Mouse (Mus musculus) liver, embryonic 14.5 days (tissue): ENCODE data around the gene Slc27a1. TPM values are rescaled to one million over a fixed set of nuclear protein-coding genes. Genes with fewer than 3 reads are reported as not detected.
A peak's percentile ranks its signal among the peaks of the same experiment; 100 is the strongest.

Experiments
- ATAC-seq: fragments of 200-750 bp; cut with Nextera tagmentation; 2 replicates; pipeline ENCODE4 v1.8.0; 2017; ENCODE audit warnings: moderate number of reproducible peaks, mild to moderate bottlenecking, moderate library complexity; ENCODE audit not compliant: insufficient read depth
- DNase-seq, 3 experiments: peaks; one replicate each; pipeline ENCODE4 v3.0.0-alpha.2; 2012 to 2013; ENCODE audit warnings: low read depth in 3 of 3, low spot score in 3 of 3
- H3K27ac ChIP-seq: fragments of 300-500 bp; sonication (generic); 2 replicates; pipeline ENCODE4 v1.5.1; 2014; ENCODE audit warnings: moderate library complexity, mild to moderate bottlenecking, control low read depth, inconsistent platforms
- H3K27me3 ChIP-seq: fragments of 300-500 bp; sonication (generic); 2 replicates; pipeline ENCODE4 v1.6.1; 2014; ENCODE audit warnings: mild to moderate bottlenecking, low read length, moderate library complexity; ENCODE audit not compliant: control insufficient read depth, insufficient read depth
- H3K36me3 ChIP-seq: fragments of 300-500 bp; sonication (generic); replicated peaks from 2 replicates; pipeline ENCODE4 v1.6.1; 2014; ENCODE audit warnings: low read depth; ENCODE audit not compliant: control insufficient read depth, insufficient read depth
- H3K4me1 ChIP-seq, 2 experiments: fragments of 200-500 bp in 1 of 2; fragments of 300-500 bp in 1 of 2; sonication (generic) in 1 of 2; replicated peaks; 2 replicates each; pipeline ENCODE4 v1.6.1; 2012 to 2014; ENCODE audit warnings: antibody characterized with exemption in 1 of 2, inconsistent platforms in 1 of 2, low read length in 1 of 2; ENCODE audit not compliant: control insufficient read depth in 2 of 2, insufficient read depth in 2 of 2
- H3K4me2 ChIP-seq: fragments of 300-500 bp; sonication (generic); 2 replicates; pipeline ENCODE4 v1.6.1; 2014; ENCODE audit warnings: low read depth, mild to moderate bottlenecking, control low read depth, moderate library complexity
- H3K4me3 ChIP-seq, 2 experiments: fragments of 200-500 bp in 1 of 2; fragments of 300-500 bp in 1 of 2; sonication (generic) in 1 of 2; 2 replicates each; pipeline ENCODE4 v1.5.1; 2012 to 2014; ENCODE audit warnings: low read depth in 2 of 2, low read length in 2 of 2, mild to moderate bottlenecking in 2 of 2, control low read depth in 1 of 2, inconsistent platforms in 1 of 2, moderate library complexity in 1 of 2; ENCODE audit not compliant: insufficient read depth in 1 of 2
- H3K9ac ChIP-seq: fragments of 300-500 bp; sonication (generic); replicated peaks from 2 replicates; pipeline ENCODE4 v1.6.1; 2014; ENCODE audit warnings: mild to moderate bottlenecking, control low read depth, moderate library complexity
- H3K9me3 ChIP-seq: fragments of 300-500 bp; sonication (generic); 2 replicates; pipeline ENCODE4 v1.6.1; 2016; ENCODE audit warnings: low read length, mixed read lengths; ENCODE audit not compliant: control insufficient read depth
- CTCF ChIP-seq: IDR thresholded peaks from 2 replicates; pipeline ENCODE4 v1.5.1; 2016; ENCODE audit warnings: antibody characterized with exemption, low read depth, control low read depth
- EP300 ChIP-seq: IDR thresholded peaks from 2 replicates; pipeline ENCODE4 v1.6.1; 2016; ENCODE audit warnings: antibody characterized with exemption, low read depth
- WGBS: fragments of 180-500 bp; shearing (Covaris S2); extraction: QIAGEN DNeasy Blood & Tissue Kit; methylation state at CpG from one replicate; pipeline ENCODE4 v1.1.7; 2014; ENCODE audit not compliant: insufficient replicate concordance; 5-methylcytosine and 5-hydroxymethylcytosine counted together
- polyA plus RNA-seq, 2 experiments: library from polyadenylated mRNA; depleted of rRNA in 1 of 2; stranded (reverse) in 1 of 2; unstranded in 1 of 2; fragments of >200 nt; fragmentation: Nextera tagmentation in 1 of 2; extraction: Ambion mirVana in 1 of 2; gene quantifications; 2 replicates each; pipeline versions ENCODE4 v1.2.1 to v1.2.3; 2012 to 2014

Slc27a1 gene
- polyA plus RNA-seq, 2 experiments, result 0.28 to 1.9 TPM

DNA sequence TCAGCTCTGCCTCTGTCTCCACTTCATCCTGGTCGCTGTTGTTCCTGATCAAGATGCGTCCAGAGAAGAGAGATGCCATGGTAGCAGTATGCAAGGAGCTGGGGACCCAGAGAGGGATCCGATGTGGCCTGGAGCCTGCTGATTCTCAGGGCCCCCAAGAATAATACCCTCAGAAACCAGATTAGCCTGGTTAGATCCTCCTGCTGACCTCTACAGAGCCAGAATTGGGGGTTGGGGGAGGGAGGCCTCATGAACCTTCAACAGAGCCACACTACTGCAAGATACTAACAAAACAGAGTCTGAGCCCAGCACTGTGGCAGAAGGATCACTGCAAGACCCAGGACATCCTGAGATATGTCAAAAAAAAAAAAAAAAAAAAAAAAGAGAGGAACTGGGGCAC is 2.2 kb upstream of the Slc27a1 start, which contains the start of gene Nxnl1:
Nxnl1 (minus strand) TSS at position 101 of the 400 bp plus-strand sequence.
- WGBS, result 70% methylated on average over 3 of the region's 3 CpGs
- no peaks in the 10 kb centered on the region; the same call in 1 of the 2 replicates for H3K9me3 ChIP-seq
- no peak within 1 kb of the TSS for H3K9ac ChIP-seq
- H3K36me3 ChIP-seq, result no peaks in the 10 kb centered on the region
- DNase-seq, result no peak
- ATAC-seq, result no peak
- no peak within 1 kb of the TSS for H3K27ac ChIP-seq
- H3K27me3 ChIP-seq, result peaks cover 13% of the 10 kb centered on the region
- H3K4me1 ChIP-seq, result peaks cover 3 to 7% of the 10 kb centered on the region in 2 experiments
- H3K4me2 ChIP-seq, result no peak within 1 kb of the TSS
- TF ChIP-seq CTCF, result no peak
- no peak within 1 kb of the TSS for H3K4me3 ChIP-seq

DNA sequence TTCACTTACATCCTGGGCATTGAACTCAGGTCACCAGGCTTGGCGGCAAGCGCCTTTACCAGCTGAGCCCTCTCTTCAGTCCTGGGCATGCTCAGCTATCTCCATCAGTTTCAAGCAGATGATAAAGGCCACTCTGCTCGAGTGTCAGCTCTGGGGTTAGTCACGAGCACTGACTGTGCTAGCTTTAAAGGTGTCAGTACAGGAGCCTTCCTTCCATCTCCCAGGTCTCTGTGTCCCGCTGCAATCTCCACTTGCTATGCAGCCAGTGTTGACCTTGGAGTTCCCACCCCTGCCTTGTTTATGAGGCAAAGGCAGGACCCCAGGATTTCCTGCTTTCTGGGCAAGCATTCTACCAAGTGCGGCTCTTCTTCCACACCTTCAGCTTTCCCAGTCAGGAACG is 1.1 kb upstream of the Slc27a1 start:
- 60% methylated on average over 7 of the region's 7 CpGs for WGBS
- Histone ChIP-seq H3K4me2 (no peak overlapping the region), H3K4me3 (no peak overlapping the region), H3K4me1 (peaks cover 3 to 7% of the 10 kb centered on the region in 2 experiments), H3K27ac (no peak overlapping the region), H3K9ac (no peak overlapping the region), H3K27me3 (peaks cover 10% of the 10 kb centered on the region), H3K9me3 (no peaks in the 10 kb centered on the region; the same call in 1 of the 2 replicates), H3K36me3 (no peaks in the 10 kb centered on the region)
- DNase-seq, result no peak
- no peak for ATAC-seq
- no peak for TF ChIP-seq CTCF
- no peak for TF ChIP-seq EP300

DNA sequence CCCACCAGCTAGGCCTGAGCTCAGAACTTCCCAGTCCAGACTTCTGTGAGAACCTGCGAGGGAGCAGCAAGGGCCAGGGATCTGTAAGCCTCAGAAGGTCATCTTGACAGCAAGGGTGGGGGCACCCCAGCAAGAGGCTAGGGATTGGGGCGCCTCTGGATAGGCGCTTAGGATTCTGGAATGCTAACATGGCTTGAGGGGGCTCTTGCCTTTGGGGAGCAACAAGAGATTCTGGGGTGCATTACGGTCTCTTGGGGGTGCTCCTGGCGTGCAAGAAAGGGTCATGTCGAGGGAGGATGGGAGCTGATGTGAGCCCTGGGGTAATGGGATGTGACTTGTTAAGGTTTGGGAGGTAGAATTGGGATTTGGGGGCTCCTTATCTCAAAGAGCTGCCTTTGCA is 259 bp downstream of the Slc27a1 start:
- no peaks in the 10 kb centered on the region for H3K36me3 ChIP-seq
- no peak overlapping the region for H3K9ac ChIP-seq
- no peaks in the 10 kb centered on the region; the same call in 1 of the 2 replicates for H3K9me3 ChIP-seq
- DNase-seq (no peak), ATAC-seq (no peak)
- H3K27ac ChIP-seq, result no peak overlapping the region
- peak overlapping the region; percentile 73 for H3K4me2 ChIP-seq
- no peak for TF ChIP-seq CTCF
- TF ChIP-seq EP300, result no peak
- H3K4me3 ChIP-seq, result no peak overlapping the region; a peak in 1 of 4 replicates
- 54% methylated on average over 6 of the region's 6 CpGs for WGBS
- H3K4me1 ChIP-seq, result peaks cover 3 to 7% of the 10 kb centered on the region in 2 experiments
- H3K27me3 ChIP-seq, result peaks cover 9% of the 10 kb centered on the region

DNA sequence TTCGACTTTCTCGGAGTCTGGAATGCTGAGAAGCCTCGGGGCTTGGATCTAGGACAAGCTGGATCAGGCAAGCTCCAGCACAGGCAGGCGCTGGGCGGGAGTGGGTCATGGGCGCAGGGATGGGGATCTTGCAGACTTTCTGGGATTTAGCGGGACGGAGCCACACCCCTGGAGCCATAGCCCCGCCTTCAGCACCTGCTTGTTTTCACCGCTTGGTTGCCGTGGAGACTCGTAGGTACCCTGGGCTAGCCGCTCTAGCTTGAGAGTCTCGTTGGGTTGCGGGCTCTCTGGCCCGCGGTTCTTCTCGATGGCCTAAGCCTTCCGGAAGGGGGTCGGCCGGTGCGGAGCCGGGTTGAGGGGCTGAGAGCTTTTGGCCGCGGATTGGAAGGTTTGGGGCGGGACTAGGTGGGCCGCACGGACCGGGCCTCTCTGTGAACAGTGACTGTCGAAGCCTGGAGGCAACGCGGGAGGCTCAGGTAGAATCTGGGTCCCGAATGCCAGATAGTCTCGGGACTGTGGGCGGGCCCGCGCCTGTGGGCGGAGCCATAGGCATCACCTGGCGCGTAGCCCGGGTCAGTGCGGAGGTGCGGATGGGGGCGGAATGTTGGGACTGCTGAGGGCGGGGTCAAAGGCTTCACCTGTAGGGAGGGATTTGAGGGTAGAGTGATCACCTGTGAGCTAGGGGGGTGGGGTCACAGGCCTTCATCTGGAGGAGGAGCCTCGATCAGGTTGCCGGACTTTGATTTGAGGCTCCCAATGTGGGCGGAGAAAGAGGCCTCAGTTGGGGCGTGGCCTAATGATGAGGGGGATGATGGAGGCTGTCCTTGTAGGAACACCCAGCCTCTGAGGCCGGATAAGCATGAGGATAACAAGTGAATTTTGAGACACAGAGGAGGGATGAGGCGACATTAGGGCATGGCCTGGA is 946 bp downstream of the Slc27a1 start:
- Histone ChIP-seq H3K9ac (no peak overlapping the region), H3K4me1 (peaks cover 3 to 7% of the 10 kb centered on the region in 2 experiments), H3K9me3 (no peaks in the 10 kb centered on the region), H3K27ac (no peak overlapping the region), H3K36me3 (no peaks in the 10 kb centered on the region), H3K4me3 (peak overlapping the region; percentile 40 to 64), H3K4me2 (peak overlapping the region; percentile 73), H3K27me3 (peaks cover 9% of the 10 kb centered on the region)
- DNase-seq (peak; percentile 43 to 54 (median 51)), ATAC-seq (peak; percentile 71)
- TF ChIP-seq EP300, result no peak
- TF ChIP-seq CTCF, result no peak
- 3% methylated on average over 51 of the region's 51 CpGs for WGBS

DNA sequence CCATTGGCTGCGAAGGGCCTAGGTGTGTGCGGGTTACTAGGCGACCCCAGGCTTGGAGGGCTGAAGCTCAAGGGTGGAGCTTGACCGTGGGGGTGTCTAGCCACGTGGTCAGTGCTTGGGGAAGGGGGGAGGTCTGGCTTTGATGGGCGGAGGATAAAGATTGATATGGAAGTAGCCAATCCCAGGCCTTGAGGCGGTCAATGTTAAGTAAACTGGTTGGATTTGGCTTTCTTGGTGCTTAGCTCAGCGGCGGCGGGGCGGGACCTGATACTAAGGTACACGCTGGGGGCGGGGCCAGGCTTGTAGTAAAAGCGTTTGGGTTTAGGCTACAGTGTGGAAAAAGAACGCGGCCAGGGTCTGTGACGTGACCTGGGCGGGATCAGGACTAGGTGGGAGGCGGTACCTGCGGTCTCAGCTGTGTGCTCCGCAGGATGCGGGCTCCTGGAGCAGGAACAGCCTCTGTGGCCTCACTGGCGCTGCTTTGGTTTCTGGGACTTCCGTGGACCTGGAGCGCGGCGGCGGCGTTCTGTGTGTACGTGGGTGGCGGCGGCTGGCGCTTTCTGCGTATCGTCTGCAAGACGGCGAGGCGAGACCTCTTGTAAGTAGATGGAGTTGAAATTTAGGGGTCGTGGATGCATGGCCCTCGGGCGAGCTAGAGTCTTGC is 1.7 kb downstream of the Slc27a1 start:
- Histone ChIP-seq H3K4me2 (peak overlapping the region; percentile 73), H3K27ac (no peak overlapping the region), H3K27me3 (peaks cover 9% of the 10 kb centered on the region), H3K36me3 (no peaks in the 10 kb centered on the region), H3K4me3 (peak overlapping the region; percentile 40 to 64), H3K4me1 (peaks cover 3 to 7% of the 10 kb centered on the region in 2 experiments), H3K9ac (no peak overlapping the region), H3K9me3 (no peaks in the 10 kb centered on the region)
- under 1% methylated on average over 41 of the region's 41 CpGs for WGBS
- peak; percentile 60 to 70 (median 65) for DNase-seq
- no peak for TF ChIP-seq EP300
- no peak for TF ChIP-seq CTCF
- peak; percentile 76 for ATAC-seq
